Mouse (Mus musculus) cortical plate, adult 2 months (tissue): ENCODE results near the gene Drap1. TPM values are rescaled to one million over a fixed set of nuclear protein-coding genes. Genes with fewer than 3 reads are reported as not detected.

Experiments used
- H3K27ac ChIP-seq: fragments of 200-500 bp; 2 replicates; pipeline ENCODE4 v1.5.1; 2012; ENCODE audit warnings: low read length, control low read depth, inconsistent platforms; ENCODE audit not compliant: insufficient read depth
- H3K4me1 ChIP-seq: fragments of 200-500 bp; 2 replicates; pipeline ENCODE4 v1.6.1; 2011; ENCODE audit warnings: low read length; ENCODE audit not compliant: control insufficient read depth, insufficient read depth
- H3K4me3 ChIP-seq: fragments of 200-500 bp; 2 replicates; pipeline ENCODE4 v1.5.1; 2011; ENCODE audit warnings: mild to moderate bottlenecking, low read length, control low read depth; ENCODE audit not compliant: insufficient read depth
- CTCF ChIP-seq: fragments of 200-500 bp; IDR thresholded peaks from 2 replicates; pipeline ENCODE4 v1.5.1; 2011; ENCODE audit warnings: mild to moderate bottlenecking, control low read depth, low read length; ENCODE audit not compliant: insufficient read depth; ENCODE audit errors: extremely low read depth
- POLR2A ChIP-seq: fragments of 200-500 bp; IDR thresholded peaks from 2 replicates; pipeline ENCODE4 v1.6.1; 2011; ENCODE audit warnings: mild to moderate bottlenecking, low read length, control low read depth; ENCODE audit not compliant: insufficient read depth; ENCODE audit errors: extremely low read depth
- polyA plus RNA-seq: library from polyadenylated mRNA; depleted of rRNA; stranded (reverse); fragments of >200 nt; gene quantifications from 2 replicates; pipeline ENCODE4 v1.2.3, GENCODE M21; 2012; rRNA removed

Gene Drap1
- polyA plus RNA-seq, result 285 and 320 TPM in 2 replicates

DNA sequence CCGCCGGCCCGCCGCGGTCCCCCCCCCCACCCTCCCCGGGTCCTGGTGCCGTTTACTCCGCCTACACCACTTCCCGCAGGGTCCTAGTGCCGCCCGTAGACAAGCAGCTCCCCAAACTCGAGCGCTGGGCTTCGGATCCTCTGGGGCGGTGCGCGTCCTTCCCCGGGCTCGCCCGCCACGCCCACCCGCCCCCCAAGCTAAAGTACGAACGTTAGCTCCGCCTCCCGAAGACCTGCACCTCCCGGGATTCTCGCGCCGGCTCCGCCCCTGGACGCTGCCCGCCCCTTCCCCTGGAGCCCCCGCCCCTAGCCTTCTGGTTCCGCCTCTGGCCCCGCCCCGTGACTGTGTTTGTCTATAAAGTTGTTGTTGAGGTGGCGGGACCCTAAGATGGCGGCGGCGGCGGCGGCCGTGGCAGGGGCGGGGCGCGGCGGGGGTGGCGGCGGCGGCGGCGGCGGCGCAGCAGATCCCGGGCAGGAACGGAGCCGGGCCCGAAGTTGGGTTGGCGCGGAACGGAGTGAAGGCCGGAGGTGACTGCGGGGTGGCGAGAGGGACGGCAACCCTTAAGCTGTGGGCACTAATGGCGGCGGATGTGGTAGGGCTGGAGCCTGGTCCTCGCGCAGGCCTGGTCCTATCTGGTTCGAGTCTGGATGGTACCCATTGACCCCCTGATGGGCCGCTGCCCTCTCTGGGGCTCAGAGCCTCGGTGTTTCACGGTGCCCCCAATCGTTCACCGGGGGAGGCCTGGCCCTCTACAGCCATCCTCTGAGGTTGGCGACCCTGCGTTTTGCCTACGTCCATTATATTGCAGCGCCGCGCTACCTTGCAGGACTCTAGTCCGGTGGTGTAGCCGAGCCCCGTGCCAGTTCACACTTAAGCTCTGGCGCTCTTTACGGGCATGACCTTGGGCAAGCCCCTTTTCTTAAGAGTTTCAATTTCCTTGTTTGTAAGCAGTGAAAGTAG, at the start of gene Drap1, which contains the start of gene AI837181:
Drap1 (minus strand) TSS at position 198 of the 960 bp plus-strand sequence.
AI837181 (plus strand) TSS at position 363 of the 960 bp plus-strand sequence.
- Histone ChIP-seq H3K4me3 (peak within 1 kb of the TSS; percentile 89), H3K27ac (peak within 1 kb of the TSS; percentile 98), H3K4me1 (peaks cover 6% of the 10 kb centered on the region)
- peak; percentile 53; the same call in 1 of the 2 replicates for TF ChIP-seq POLR2A
- no peak for TF ChIP-seq CTCF

DNA sequence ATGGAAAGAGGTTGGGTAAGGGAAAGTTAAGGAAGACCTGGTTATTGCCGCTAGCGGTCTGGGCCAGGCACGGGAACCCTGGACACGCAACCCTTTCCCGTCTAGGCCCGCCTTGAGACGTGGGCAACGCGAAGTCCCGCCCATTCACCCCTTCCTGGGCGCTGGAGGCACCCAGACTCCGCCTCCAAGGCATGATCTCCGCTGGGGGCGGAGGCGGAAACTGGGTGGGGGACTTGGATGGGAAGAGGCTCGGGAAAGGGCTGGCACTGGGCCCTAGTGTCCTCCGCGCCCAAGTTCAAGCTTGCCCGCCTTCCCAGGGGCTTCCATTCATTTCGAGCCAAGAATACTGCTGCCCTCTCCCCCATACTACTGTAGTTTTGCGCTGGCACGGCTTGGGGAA, 48.9 kb upstream of the Drap1 start, which contains the start of gene Efemp2:
Efemp2 (plus strand) TSS at position 235 of the 400 bp plus-strand sequence.
- no peak for TF ChIP-seq CTCF
- TF ChIP-seq POLR2A, result peak; percentile 25; the same call in 1 of the 2 replicates
- H3K4me3 ChIP-seq, result peak within 1 kb of the TSS; percentile 35
- peak within 1 kb of the TSS; percentile 15; the same call in 1 of the 2 replicates for H3K27ac ChIP-seq
- H3K4me1 ChIP-seq, result peaks cover 3% of the 10 kb centered on the region; the same call in 1 of the 2 replicates

DNA sequence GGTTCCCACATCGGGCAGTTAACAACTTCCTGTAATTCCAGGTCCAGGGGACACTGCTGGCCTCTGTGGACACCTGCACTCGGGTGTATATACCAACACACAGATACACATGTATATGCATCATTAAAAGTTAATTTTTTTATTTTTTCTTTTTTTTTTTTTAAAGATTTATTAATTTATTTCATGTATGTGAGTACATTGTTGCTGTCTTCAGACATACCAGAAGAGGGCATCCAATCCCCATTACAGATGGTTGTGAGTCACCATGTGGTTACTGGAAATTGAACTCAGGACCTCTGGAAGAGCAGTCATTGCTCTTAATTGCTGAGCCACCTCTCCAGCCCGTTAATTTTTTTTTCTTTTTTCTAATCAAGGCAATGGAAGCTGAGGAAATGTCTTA, 48.1 kb upstream of the Drap1 start:
- Histone ChIP-seq H3K27ac (no peak overlapping the region), H3K4me1 (peaks cover 3% of the 10 kb centered on the region; the same call in 1 of the 2 replicates), H3K4me3 (no peak overlapping the region)
- no peak for TF ChIP-seq CTCF

DNA sequence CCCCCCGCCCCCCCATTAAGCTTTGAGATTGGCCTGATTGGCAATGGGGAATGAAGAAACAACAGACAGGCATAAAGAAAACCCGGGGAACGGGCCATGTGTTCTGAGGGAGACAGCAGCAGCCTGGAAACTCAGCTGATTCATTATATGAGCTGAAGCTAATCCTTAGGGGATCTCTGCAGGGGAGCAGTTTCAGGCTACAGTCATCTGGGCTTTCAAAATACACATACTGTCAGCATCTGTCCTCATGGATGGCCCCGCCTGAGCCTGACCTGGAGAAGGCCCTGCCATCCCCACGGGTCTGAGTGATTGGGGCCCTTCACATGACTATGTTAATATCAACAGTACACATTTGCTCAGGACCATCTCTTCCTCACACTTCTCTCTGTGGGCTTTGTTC, 47.1 kb upstream of the Drap1 start:
- TF ChIP-seq POLR2A (no peak), CTCF (no peak)
- Histone ChIP-seq H3K4me3 (no peak overlapping the region), H3K27ac (no peak overlapping the region), H3K4me1 (no peaks in the 10 kb centered on the region)

DNA sequence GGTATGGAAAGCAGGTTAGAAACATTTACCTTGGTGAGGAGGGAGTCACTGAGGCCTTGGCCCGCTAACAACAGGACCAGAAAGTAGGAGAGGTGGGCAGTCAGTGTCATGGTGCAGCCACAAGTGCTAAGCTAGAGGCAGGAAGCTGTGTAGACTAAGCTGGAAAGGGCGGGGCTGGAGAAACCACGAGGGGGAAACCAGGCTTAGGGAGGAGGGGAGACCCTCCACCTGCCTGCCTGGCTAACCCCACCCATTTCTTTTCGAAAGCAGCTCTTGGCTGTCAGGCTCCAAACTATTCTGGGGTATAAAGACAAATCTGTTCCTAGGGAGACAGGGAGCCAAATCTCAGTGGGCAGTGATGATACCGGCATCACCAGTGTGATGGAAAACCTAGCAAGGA, 43.6 kb upstream of the Drap1 start, which contains the start of gene Ctsw:
Ctsw (minus strand) TSS at position 134 of the 400 bp plus-strand sequence.
- Histone ChIP-seq H3K27ac (no peak within 1 kb of the TSS), H3K4me3 (no peak within 1 kb of the TSS), H3K4me1 (no peaks in the 10 kb centered on the region)
- no peak for TF ChIP-seq CTCF
- TF ChIP-seq POLR2A, result no peak

DNA sequence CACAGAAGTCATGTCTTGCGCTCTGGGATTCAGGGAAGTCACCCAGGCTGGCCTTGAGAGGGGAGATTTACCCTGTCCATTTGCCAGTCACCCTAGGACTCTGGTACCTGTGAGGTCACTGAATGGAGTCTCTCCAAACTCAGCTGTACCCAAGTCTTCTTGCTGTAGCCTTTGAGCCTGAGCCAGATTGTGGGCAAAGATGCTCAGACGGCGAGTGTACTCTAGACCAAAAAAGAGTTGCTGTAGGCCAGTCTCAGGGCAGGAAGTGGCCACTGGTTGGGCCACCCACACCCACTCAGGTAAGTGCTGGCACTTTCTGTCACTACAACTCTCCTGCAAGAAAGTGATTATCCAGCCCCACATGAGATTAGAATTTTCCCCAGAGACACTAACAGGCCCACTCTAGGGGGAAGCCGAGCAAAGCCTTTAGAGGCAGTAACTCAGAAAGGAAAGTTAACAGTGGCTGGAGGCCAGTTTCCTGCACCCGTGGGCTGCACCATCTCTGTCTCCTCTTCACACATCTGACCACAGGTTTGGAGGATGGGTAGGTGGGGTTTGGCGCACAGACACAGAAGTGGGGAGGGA, 42.2 kb upstream of the Drap1 start:
- H3K27ac ChIP-seq, result no peak overlapping the region
- no peak overlapping the region for H3K4me3 ChIP-seq
- no peaks in the 10 kb centered on the region for H3K4me1 ChIP-seq
- no peak for TF ChIP-seq POLR2A
- TF ChIP-seq CTCF, result no peak

DNA sequence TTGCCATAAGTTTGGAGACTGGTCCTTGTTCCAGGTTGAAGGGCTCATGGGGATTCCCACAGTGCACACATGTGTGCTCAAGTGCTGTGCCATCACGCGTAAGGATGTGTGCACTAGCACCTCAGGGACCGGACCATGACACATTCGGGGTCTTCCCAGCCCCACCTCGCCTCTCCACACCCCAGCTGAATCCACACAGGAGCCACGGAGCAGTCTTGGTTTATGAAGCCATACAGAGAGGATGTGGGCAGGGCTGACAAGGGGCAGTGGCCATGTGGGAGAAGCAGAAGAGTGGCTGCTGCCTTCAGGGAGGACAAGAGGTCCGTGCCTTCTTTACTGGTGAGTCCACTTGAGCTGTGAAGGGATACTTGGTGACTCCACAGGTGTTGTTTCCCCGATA, 40.3 kb upstream of the Drap1 start:
- no peak overlapping the region for H3K27ac ChIP-seq
- TF ChIP-seq CTCF (no peak), POLR2A (no peak)
- no peaks in the 10 kb centered on the region for H3K4me1 ChIP-seq
- H3K4me3 ChIP-seq, result no peak overlapping the region

DNA sequence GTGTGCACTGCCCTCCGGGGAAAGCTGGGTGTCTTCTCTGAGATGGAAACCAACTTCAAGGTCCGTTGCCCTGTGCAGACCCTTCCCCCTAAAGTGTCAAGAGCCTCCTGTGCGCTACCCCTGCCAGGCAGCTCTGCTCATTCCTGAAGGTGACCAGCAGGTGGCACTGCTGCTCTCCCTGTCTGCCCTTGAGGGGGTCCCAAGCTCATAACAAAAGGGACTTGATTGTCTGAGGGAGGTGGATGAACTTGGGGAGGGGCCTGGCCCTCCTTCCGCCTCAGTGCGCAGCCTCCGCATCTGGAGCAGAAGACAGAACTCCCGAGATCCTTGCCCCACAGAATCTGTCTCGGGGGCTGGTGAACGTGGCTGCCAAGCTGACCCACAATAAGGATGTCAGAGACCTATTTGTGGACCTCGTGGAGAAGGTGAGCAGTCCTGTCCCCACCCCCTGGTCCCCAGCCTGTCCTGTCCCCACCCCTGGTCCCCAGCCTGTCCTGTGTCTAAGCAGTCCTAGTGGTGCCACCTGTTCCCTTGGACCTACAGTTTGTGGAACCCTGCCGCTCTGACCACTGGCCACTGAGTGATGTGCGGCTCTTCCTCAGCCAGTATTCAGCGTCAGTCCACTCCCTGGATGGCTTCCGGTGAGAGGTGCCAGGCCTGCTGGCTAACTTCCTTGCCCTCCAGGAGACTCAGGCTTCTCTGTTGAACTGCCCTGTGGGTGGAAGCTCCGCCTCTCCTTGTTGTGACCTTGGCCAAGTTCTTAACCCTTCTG, 39.2 kb upstream of the Drap1 start:
- Histone ChIP-seq H3K4me3 (peak overlapping the region; percentile 12), H3K4me1 (no peaks in the 10 kb centered on the region), H3K27ac (no peak overlapping the region)
- no peak for TF ChIP-seq POLR2A
- TF ChIP-seq CTCF, result peak; percentile 75

DNA sequence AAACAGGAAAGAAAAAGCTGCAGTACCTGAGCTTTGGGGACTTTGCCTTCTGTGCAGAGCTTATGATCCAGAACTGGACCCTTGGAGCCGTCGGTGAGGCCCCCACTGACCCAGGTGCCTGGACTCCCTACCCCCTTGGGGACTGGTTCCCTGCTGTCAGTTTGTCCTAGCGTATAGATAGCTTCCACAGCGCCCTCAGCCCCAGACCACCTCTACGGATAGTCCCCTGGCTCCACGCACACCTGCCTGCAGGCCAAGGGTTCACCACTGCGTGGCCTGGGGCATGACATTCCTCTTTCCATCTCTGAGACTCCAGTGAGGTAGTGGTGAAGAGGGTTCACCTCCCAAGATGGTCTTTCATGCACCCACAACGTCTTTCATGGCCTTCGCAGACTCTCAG, 38.4 kb upstream of the Drap1 start:
- Histone ChIP-seq H3K27ac (no peak overlapping the region), H3K4me3 (no peak overlapping the region), H3K4me1 (peaks cover 2% of the 10 kb centered on the region; the same call in 1 of the 2 replicates)
- TF ChIP-seq CTCF, result no peak
- TF ChIP-seq POLR2A, result no peak
